Mouse (Mus musculus) brain, adult 2 months (tissue): Measurements from ENCODE around the gene Zfp968.
"Not testable (repeated sequence)": the region's sequence is repeated elsewhere in the genome, so short reads cannot be mapped to it uniquely, and the experiment has no call there.

Experiments
- DNase-seq: peaks from one replicate; pipeline ENCODE4 v3.0.0; 2011; ENCODE audit warnings: low read depth, low spot score

Zfp968 gene

GRCm38 (mm10) chr2:175372136-175372535 is at the start of gene Zfp968:
Gene Zfp968, plus strand, starts transcription at chr2:175372436.
- DNase-seq = not testable (repeated sequence)

DNA sequence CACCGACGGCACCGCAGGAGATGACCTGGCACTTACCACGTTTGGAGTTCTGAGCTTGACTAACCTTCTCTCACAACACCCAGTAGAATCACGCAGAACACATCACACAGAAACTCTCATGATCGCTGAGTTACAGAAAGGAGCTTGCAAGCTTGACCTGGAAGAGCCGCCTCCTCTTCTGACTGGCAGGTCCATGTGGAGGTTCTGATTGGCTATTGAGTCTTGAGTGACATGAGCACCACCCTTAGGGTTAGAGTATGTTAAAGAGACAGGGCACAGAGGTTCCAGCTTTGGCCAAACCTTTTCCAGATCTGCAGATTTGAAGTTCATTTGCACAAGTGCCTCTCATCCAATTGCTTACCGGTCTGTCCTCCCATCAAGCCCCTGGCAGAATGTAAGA is 34.1 kb upstream of the Zfp968 start, which contains the start of gene Gm4631:
Gene Gm4631, minus strand, starts transcription at position 101 of the 400 bp plus-strand sequence.
- DNase-seq = not testable (repeated sequence)
